22 mouse cellular contexts compared by ENCODE assay signal in the genomic region with DNA sequence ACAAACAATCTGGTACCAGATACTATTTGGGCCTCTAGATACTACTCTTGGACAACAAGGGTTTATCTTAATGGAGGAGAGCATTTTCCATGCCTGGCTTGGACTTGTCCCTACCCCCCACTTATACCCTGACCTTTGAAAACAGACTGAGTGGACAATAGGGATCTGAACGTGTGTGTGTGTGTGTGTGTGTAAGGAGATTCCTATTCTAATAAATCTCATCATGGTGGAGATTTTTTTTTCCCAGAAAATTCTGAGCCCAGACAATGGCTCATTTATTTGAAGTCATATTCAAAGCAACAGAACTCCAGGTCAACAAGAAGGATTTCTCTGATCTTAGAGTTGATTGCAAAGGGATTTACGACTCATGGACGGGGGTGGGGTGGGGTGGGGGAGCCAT. TPM values are rescaled to one million over a fixed set of nuclear protein-coding genes. Genes with fewer than 3 reads are reported as not detected.
DNase-seq lines count a peak whose midpoint lies in the region; ATAC-seq and TF ChIP-seq lines count a peak whose summit lies in the region.
"Had no signal": no experiment of that assay in that cellular context is flagged by ENCODE, and none has a peak within 500 bp of the region (broad histone marks: within the 10 kb centered on the region; RNA-seq: fewer than 3 reads in every experiment).

No protein-coding gene starts in this region.

- H3K4me1 ChIP-seq in heart, embryonic 10.5 days = peaks cover 34% of the 10 kb centered on the region
- H3K4me1 ChIP-seq in kidney, embryonic 15.5 days = peaks cover 33% of the 10 kb centered on the region
- peaks cover 35% of the 10 kb centered on the region for H3K4me1 ChIP-seq in stomach, embryonic 15.5 days
- no peaks in the 10 kb centered on the region for H3K4me1 ChIP-seq in stomach, postnatal 0 days (replicated peaks; ENCODE audit: control insufficient read depth, insufficient read depth)
- H3K4me1 ChIP-seq in stomach, embryonic 16.5 days (ENCODE audit: control insufficient read depth, insufficient read depth, low read length) = peaks cover 20% of the 10 kb centered on the region

- no peak for DNase-seq in heart, embryonic 10.5 days (ENCODE audit: low spot score)
- no peak for DNase-seq in heart, postnatal 25 days (ENCODE audit: low spot score)
- no peak for DNase-seq in kidney, adult 11 months
- DNase-seq in stomach, postnatal 0 days (ENCODE audit: low spot score) = no peak
- no peak for DNase-seq in left cerebral cortex, postnatal 14 days (ENCODE audit: low spot score in 2 of 2)
- DNase-seq: cerebellum, adult 9-10 months; gastrocnemius, postnatal 10 days; layer of hippocampus, adult 9-11 months; right cerebral cortex, postnatal 14 days had no signal

- no peak overlapping the region for H3K4me2 ChIP-seq in kidney, embryonic 15.5 days
- no peak overlapping the region for H3K4me2 ChIP-seq in stomach, embryonic 15.5 days
- no peak overlapping the region for H3K4me2 ChIP-seq in stomach, postnatal 0 days (replicated peaks; ENCODE audit: low read depth)
- H3K4me2 ChIP-seq in stomach, embryonic 16.5 days (ENCODE audit: low read depth, low read length) = no peak overlapping the region
- H3K4me2 ChIP-seq: embryonic facial prominence, embryonic 12.5 days; forebrain, embryonic 13.5 days had no signal

- no peaks in the 10 kb centered on the region for H3K9me3 ChIP-seq in heart, embryonic 10.5 days
- H3K9me3 ChIP-seq in kidney, embryonic 15.5 days (replicated peaks) = no peaks in the 10 kb centered on the region
- H3K9me3 ChIP-seq in stomach, embryonic 15.5 days = no peaks in the 10 kb centered on the region
- H3K9me3 ChIP-seq in stomach, postnatal 0 days (ENCODE audit: control insufficient read depth, low read length) = no peaks in the 10 kb centered on the region
- no peaks in the 10 kb centered on the region for H3K9me3 ChIP-seq in stomach, embryonic 16.5 days (replicated peaks; ENCODE audit: control insufficient read depth, low read length)
- H3K9me3 ChIP-seq: embryonic facial prominence, embryonic 12.5 days; forebrain, embryonic 13.5 days; hindbrain, embryonic 10.5 days; limb, embryonic 10.5 days had no signal

- WGBS in heart, embryonic 10.5 days = 53% methylated on average over 3 of the region's 3 CpGs
- 21% methylated on average over 3 of the region's 3 CpGs for WGBS in kidney, embryonic 15.5 days
- 17% methylated on average over 3 of the region's 3 CpGs for WGBS in stomach, embryonic 15.5 days
- WGBS in stomach, postnatal 0 days = 25% methylated on average over 3 of the region's 3 CpGs
- WGBS in stomach, embryonic 16.5 days = 19% methylated on average over 3 of the region's 3 CpGs

- TF ChIP-seq CTCF in stomach, postnatal 0 days (IDR thresholded peaks at IDR 0.05; ENCODE audit: low read depth) = no peak

- H3K4me3 ChIP-seq in heart, embryonic 10.5 days = no peak overlapping the region
- H3K4me3 ChIP-seq in kidney, embryonic 15.5 days (replicated peaks) = no peak overlapping the region
- no peak overlapping the region for H3K4me3 ChIP-seq in stomach, embryonic 15.5 days (replicated peaks)
- no peak overlapping the region for H3K4me3 ChIP-seq in stomach, postnatal 0 days (ENCODE audit: low read depth, low read length)
- H3K4me3 ChIP-seq in stomach, embryonic 16.5 days (replicated peaks; ENCODE audit: low read length) = no peak overlapping the region
- H3K4me3 ChIP-seq: embryonic facial prominence, embryonic 12.5 days; erythroblast, embryonic 14.5 days; forebrain, embryonic 13.5 days; hindbrain, embryonic 10.5 days; left cerebral cortex, adult 2 months; limb, embryonic 10.5 days had no signal

- H3K36me3 ChIP-seq in heart, embryonic 10.5 days = no peaks in the 10 kb centered on the region
- no peaks in the 10 kb centered on the region for H3K36me3 ChIP-seq in kidney, embryonic 15.5 days
- no peaks in the 10 kb centered on the region for H3K36me3 ChIP-seq in stomach, embryonic 15.5 days
- no peaks in the 10 kb centered on the region for H3K36me3 ChIP-seq in stomach, postnatal 0 days (ENCODE audit: control insufficient read depth, insufficient read depth, low read length)
- no peaks in the 10 kb centered on the region for H3K36me3 ChIP-seq in stomach, embryonic 16.5 days (ENCODE audit: control insufficient read depth, insufficient read depth, low read length)
- H3K36me3 ChIP-seq: embryonic facial prominence, embryonic 12.5 days; hindbrain, embryonic 10.5 days; limb, embryonic 10.5 days had no signal

- H3K9ac ChIP-seq in kidney, embryonic 15.5 days = no peak overlapping the region
- no peak overlapping the region for H3K9ac ChIP-seq in stomach, embryonic 15.5 days
- no peak overlapping the region for H3K9ac ChIP-seq in stomach, postnatal 0 days (ENCODE audit: low read length)
- no peak overlapping the region for H3K9ac ChIP-seq in stomach, embryonic 16.5 days (ENCODE audit: low read length)
- H3K9ac ChIP-seq: embryonic facial prominence, embryonic 12.5 days; forebrain, embryonic 13.5 days; liver, embryonic 14.5 days had no signal

- no peak for TF ChIP-seq EP300 in stomach, postnatal 0 days (optimal IDR thresholded peaks at IDR 0.05)

- no peaks in the 10 kb centered on the region for H3K27me3 ChIP-seq in heart, embryonic 10.5 days (ENCODE audit: insufficient read depth, poor library complexity, severe bottlenecking)
- H3K27me3 ChIP-seq in kidney, embryonic 15.5 days = no peaks in the 10 kb centered on the region
- H3K27me3 ChIP-seq in stomach, embryonic 15.5 days (replicated peaks) = no peaks in the 10 kb centered on the region
- H3K27me3 ChIP-seq in stomach, postnatal 0 days (ENCODE audit: control insufficient read depth, insufficient read depth, low read length) = no peaks in the 10 kb centered on the region
- H3K27me3 ChIP-seq in stomach, embryonic 16.5 days (ENCODE audit: control insufficient read depth, insufficient read depth, low read length) = no peaks in the 10 kb centered on the region
- H3K27me3 ChIP-seq: embryonic facial prominence, embryonic 12.5 days; forebrain, embryonic 13.5 days; Patski had no signal

- ATAC-seq in kidney, embryonic 15.5 days (replicated peaks; ENCODE audit: low FRiP score) = no peak
- ATAC-seq in stomach, embryonic 15.5 days (ENCODE audit: insufficient read depth, low FRiP score, low read depth) = no peak
- ATAC-seq in stomach, postnatal 0 days (ENCODE audit: low FRiP score, low TSS enrichment) = no peak
- no peak for ATAC-seq in stomach, embryonic 16.5 days (ENCODE audit: insufficient read depth, low FRiP score)
- ATAC-seq: CD4-positive, CD25-positive, alpha-beta regulatory T cell, adult 4 months; forebrain, embryonic 13.5 days; hindbrain, postnatal 0 days; Patski had no signal

- H3K27ac ChIP-seq in heart, embryonic 10.5 days = peak overlapping the region; percentile 67
- peak overlapping the region; percentile 81 for H3K27ac ChIP-seq in kidney, embryonic 15.5 days
- peak overlapping the region; percentile 57 for H3K27ac ChIP-seq in stomach, embryonic 15.5 days
- no peak overlapping the region for H3K27ac ChIP-seq in stomach, postnatal 0 days (replicated peaks)
- H3K27ac ChIP-seq in stomach, embryonic 16.5 days (ENCODE audit: low read length) = peak overlapping the region; percentile 64
- H3K27ac ChIP-seq: embryonic facial prominence, embryonic 12.5 days; forebrain, embryonic 13.5 days; hindbrain, embryonic 10.5 days; hindbrain, postnatal 0 days; left cerebral cortex, adult 2 months; limb, embryonic 10.5 days; liver, embryonic 14.5 days had no signal

- intact Hi-C loops in heart, postnatal 25 days (cut with DNase I) = no loop called here
- intact Hi-C loops in left cerebral cortex, postnatal 14 days (cut with DNase I) = no loop called here

RNA-seq across cellular contexts. Expression of a gene that starts 59.2 kb away (rescaled TPM):
- 3.3 and 4.5 TPM in 2 replicates for polyA plus RNA-seq in heart, embryonic 10.5 days (2016; fragmentation: Nextera tagmentation; extraction: Ambion mirVana)
- total RNA-seq in heart, postnatal 25 days (2021) = 10 to 100 TPM; 10.1 to 10.8 TPM
- 7.4 and 8.0 TPM in 2 replicates for polyA plus RNA-seq in kidney, embryonic 15.5 days (2015; fragmentation: Nextera tagmentation; extraction: Ambion mirVana)
- 9.1 and 9.9 TPM in 2 replicates for polyA plus RNA-seq in stomach, embryonic 15.5 days (2015; fragmentation: Nextera tagmentation; extraction: Ambion mirVana)
- 10.1 and 10.4 TPM in 2 replicates for polyA plus RNA-seq in stomach, postnatal 0 days (2015; fragmentation: Nextera tagmentation; extraction: Ambion mirVana)
- 7.9 and 9.7 TPM in 2 replicates for polyA plus RNA-seq in stomach, embryonic 16.5 days (2015; fragmentation: Nextera tagmentation; extraction: Ambion mirVana)
- 1 to 10 TPM; 3.3 to 3.6 TPM for total RNA-seq in left cerebral cortex, postnatal 14 days (2021)
- polyA plus RNA-seq: erythroblast, embryonic 14.5 days had no signal
